Mouse (Mus musculus) right cerebral cortex, postnatal 14 days (tissue): Measurements from ENCODE around the gene Zfr2.

ENCODE experiments used
- DNase-seq: peaks from one replicate; pipeline ENCODE4 v3.0.0; 2022

Zfr2 gene

DNA sequence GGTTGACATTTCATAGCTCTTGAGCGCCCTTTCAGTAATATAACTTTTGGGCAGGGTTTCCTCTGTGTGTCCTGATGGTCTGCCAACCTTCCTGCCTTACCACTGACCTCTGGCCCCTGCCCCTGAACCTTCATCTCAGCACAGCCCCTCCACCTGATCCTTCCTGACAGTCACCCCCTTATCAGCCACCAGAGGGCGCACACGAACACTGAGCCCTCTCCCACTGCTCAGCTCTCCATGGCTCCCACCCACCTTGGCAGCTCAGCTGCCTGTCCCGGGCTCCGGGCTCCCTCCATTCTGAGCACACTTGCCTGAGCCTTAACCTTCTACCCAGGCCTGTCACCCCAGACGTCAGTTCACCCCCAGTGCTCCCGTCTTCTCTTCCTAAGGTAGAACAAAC is 56.3 kb downstream of the Zfr2 start:
- peak; percentile 69 for DNase-seq

DNA sequence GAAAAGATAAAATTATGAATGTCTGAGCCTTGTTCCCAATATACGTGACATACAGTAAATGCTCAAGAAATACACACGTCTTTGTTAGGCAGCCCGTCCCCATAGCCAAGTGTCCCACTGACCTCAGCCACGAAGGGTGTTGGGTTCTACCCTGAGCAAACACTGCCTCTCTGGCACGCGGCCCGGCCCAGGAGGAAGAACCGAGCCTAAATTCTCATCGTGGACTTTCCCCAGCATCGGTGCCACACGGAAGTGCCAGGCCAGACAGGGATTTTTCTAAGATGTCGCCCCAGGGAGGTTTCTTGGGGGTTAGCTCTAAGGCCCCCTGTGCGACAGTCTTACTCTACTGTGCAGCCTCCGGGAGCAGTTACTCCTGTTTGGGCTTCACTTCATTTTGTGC is 56.9 kb downstream of the Zfr2 start:
- DNase-seq, result no peak

DNA sequence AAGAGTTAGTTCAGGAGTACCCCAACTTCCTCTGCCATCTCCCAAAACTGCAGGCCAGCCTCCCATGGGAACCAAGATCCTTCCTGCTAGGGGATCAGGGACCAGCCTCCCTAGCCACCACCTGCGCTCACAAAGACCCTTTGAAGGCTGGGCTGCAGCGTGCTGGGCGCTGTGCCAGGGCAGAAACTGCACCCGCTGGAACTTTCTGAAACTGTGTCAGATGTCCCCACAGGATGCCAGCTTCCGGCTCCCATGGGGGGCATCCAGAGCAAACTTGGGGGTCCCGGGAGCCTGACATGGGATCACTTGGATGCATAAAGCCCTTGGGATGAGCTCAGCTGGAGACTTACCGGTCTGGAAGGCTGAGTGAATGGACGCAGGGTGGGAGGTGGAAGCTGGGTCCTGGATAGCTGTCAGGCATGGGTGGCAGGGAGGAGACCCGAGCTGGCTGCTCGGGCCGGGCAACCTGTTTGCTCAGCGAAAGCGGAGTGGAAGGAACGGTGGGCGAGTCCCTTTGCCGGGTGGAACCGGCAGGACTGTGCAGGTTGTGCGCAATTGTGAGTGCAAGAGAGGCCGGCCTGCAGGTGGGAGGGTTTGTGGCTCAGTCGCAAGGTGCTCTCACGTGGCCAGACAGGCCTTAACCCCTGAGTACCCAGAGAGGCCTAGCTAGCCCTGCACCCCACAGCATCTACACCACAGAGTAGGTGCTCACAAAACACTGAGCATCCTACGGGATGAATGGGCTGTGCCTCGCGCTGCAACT is 57.9 kb downstream of the Zfr2 start:
- no peak for DNase-seq

DNA sequence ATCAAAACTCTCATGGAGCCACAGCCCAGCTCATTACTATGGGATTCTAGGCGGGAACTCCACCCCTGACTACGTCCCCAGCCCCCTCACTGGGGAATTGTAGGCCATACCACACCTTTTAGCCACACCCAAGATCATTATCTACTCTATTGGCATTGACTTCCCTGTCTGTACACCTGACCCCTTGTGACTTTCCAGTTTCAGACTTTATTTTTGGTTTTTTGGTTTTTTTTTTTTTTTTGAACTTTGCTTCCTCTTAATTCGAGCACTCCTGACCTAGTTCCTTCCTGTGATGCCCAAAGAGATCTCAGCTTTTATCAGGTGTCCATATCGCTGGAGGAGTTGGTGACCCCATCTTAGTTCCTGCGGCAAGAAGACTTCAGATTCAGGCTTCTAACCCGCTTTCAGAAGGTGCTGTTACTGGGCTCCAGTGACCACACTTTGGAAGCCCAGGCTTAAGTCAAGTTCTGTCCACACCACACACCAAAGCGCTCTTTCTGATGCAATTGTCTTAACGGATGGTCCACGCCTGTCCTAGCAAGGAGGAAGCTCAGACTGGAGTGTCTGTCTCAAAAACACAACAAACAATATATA is 58.7 kb downstream of the Zfr2 start, which contains the start of gene Tjp3:
Tjp3 (minus strand) TSS at position 71 of the 594 bp plus-strand sequence.
- DNase-seq, result no peak

DNA sequence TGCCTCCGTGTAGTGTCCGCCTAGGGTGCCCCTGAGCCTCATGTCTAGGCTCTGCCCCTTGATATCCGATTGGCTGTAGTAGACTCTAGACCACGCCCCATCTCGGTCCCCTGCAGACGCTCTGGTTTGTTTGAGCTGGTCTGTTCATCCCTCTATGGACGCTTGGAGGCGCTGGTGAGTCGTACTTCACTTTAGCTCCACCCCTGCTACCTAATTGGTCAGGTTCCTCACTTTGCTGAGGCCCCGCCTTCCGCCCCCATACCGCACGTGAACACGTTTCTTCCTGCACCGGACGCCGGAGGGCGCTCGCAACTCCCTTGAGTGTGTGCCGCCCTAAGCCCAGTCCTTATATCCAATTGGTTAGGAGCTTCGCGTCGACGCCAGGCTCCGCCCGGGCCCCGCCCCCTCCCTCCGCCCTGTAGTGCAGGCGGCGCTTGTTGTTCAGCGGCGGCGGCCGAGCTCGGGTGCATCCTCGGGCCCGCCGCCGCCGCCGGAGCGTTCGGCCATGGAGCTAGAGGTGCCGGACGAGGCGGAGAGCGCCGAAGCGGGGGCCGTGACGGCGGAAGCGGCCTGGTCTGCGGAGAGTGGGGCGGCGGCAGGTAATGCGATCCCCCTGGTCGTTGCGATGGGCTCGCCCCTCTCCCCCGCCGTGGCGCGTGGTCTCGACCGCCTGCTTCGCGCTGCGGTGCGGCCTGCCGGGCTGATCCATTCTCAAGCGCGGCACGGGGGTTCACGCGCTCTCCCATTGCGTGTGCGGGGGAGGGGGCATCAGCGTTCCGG is 59.8 kb downstream of the Zfr2 start, which contains the start of gene Pip5k1c:
Pip5k1c (plus strand) TSS at position 410 of the 780 bp plus-strand sequence.
- DNase-seq, result peak; percentile 100

DNA sequence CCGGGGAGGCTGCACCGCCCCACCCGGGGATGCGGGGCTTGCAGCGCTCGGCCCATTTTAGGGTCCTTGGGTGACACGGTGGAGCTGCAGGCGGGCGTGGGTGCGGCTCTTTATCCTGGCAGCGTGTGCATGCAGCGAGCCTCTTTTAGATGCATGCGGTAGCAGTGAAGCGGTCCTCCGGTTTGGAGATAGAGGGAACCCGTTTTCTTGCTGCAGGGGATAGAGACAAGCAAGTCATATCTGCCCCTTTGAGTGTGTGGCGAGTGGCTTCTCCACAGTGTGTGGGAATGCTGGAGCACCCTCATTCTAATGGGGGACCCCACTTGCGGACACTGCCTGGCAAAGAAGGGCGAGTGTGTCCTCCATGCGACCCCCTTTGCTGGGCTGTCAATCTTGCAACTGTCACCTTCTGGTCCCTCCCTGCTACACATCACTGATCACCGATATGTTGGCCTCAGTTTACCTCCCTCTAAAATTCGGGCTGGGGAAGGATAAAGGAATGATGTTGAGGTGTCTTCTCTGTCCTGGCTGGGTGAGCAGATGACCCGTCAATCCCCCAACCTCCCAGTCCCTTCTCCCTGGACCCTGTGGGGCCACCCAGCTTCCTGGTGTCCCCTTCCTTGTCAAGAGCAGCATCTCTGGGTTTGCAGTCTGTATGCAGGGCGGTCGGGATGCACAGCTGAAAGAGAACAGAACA is 60.5 kb downstream of the Zfr2 start:
- no peak for DNase-seq

DNA sequence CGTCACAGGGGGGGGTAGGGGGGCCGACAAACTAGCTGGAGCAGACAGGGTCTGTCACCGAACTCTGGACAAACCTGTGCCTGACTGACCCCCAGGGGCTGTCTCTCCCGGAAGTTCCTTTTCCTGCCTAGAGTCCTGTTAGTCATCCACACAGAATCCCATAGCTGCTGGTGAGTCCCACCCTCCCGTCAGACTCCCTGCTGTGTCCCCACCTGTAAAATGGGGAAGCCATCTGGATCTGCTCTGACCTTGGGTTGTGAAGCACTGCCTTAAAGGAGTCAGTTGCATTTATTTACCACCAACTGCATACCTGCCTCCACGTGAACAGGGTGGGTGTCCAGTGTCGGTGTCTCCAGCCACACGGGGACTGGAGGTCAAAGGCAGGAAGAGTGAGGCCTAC is 61.5 kb downstream of the Zfr2 start:
- DNase-seq, result no peak

DNA sequence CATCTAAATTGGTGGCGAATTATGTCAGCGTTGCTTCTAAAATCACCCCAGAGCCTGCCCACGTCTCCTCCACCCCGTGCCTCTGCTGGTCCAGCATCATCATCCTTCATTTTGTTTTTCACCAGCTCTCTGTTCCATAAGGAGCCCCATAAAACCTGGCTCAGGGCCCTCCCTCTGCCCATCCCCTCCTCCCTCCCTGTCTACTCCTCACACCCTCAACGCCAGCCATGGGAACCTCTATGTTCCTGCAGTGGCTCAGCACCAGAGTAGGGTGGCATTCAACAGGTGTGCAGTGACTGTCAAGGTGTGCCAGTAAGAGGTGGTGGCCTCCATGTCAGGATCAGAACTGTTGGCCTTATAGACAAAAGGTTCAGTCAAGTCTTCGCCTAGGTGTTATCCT is 62.2 kb downstream of the Zfr2 start:
- DNase-seq, result peak; percentile 47

DNA sequence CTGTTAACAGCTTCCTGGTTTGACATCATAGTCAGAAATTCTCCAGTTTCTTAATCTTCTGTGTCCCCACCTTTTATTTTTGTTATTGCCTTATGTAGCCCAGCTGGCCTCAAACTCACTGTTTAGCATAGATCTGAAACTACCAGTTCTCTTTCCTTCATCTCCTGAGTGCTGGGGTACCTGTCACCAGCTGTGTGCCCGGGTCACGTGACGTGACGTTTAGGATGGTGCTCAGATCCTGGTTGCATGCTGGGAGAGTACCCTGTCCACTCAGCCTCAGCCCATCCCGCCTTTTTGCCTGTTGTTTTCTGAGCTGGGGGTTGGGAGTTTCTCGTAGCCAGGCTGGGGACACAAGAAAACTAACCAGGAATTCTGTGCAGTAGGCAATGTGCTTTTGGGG is 64.3 kb downstream of the Zfr2 start:
- no peak for DNase-seq

DNA sequence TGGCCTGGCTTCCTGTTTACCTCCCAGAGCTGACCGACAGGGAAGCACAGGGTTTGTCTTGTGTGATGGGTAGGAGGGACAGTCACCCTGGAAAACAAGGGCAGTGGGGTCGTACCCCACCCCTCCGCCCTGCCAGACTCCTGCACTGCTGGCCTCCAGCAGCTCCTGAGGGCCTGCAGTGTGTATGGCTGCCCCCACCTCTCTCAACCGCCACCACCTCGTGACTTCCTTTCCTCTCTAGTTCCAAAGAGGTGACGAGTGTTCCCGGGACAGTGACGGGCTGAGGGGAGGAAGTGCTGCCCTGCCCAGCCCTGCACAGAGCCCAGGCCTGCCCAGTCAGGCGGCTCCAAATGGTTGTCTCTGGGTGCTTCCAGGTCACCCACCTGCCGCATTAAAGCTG is 64.9 kb downstream of the Zfr2 start:
- no peak for DNase-seq

DNA sequence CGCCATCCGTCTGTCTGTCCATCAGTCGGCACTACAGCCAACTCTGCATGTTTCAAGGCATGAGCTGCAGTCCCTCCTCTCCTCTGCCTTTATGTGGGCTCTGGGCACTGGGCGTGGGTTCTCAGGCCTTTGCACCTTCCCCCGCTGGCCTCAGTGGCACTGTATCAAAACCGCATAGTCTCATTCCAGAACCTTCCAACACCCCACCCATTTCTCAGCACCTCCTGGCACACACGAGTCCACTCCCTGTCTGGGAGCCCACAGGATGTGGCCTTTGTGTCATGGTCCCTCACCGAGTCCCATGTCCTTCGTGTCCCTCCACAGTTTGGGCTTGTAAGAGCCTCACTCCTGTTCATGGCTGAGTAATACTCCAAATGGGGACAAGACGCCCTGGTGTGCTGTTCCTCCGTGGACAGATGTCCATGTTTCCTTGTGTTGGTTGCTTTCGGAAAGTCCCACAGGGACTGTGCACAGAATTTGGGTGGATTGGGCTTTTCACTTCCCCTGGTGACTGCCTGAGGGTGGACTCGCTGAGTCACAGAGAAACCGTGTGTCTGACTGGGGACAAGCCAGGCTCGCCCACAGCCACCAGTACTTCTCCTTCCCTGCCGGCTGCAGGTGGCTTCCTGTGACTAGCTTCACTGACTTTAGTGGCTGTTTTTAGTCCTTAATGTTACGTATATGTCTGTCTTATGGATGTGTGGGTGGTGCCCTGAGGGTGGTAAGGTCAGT is 65.6 kb downstream of the Zfr2 start:
- no peak for DNase-seq

DNA sequence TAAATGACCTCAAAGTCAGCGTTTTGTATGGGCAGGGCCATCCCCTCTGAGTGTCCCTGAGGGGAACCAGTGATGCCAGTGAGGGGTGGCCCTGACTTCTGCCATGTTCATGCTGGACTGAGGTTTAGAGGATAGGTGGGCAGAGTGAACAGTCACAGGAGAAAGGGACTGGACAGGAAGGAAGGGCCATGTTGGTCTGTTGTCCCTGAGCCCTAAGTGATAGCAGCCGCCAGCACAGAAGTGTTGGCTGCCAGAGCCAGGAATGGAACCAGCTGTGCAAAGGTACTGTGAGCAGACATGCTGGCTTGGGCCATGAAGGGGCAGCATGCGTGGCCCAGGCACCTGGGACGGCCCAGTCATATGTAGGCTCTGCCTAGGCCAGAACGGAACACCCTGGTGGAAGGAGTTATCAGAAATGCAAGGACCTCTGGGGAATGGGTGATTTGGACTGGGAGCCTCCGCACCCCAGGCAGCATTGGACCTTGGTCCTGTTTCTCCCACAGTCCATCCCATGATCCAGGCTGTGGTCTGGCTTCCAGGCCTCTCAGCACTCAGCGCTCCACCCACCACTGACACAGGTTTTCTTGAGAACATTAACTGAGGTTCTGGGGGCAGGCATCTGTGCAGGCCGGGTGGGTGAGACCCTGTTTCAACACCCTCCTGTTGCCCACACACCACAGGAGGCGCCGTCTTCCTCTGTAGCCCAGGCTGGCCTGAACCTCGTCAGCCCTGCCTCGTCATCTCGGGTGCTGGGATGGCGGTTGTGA is 66.8 kb downstream of the Zfr2 start:
- no peak for DNase-seq

DNA sequence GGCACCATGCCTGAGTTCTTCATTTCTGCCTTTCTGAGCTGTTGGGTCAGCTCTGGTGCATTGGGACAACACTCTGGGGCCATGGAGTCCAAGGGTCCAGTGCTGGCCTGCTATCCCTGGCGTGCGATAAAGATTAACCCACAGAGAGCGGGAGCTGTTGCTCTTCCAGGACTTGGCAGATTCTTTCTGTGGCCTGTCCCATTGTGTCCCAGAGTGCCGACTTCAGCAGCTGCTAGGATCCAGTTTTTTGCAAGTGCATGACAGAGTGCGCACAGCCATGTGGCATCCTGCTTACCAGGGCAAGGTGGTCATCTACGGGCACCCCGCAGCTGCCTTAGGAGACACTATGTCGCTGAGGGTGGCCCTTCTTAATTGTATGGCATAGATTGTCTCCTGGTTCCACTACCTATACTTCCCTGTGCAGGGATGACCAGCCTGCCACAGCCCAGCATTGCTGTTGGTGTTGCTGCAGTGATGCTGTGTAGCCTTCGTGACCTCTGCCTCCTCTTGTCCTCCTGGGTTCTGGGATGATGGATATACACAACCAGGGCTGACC is 67.5 kb downstream of the Zfr2 start:
- no peak for DNase-seq

DNA sequence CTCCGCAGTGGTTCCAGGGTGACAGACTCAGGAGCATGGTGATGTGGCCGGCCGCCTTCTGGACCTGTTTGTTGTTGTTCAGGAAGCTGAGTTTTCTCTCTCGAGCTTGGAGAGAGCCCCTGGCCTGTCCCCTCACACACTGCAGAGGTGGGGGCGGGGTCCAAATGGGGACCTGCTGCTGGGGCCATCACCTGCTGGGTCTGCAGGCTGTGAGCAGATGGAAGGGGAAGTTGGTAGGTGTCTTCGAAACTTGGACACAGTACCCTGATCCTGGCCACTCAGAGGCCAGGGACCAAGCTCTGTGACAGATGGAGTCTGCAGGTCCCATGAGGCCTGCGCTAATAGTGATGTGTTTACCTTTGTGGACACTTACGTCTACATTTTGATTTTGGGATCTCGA is 68.4 kb downstream of the Zfr2 start:
- DNase-seq, result no peak
